Mouse (Mus musculus) embryonic stem cell, embryonic (primary cell): ENCODE measurements around the gene Dgcr2.

Experiments used
- CTCF ChIA-PET, 4 experiments: fragments of 300-600 bp in 2 of 4; fragments of 350-600 bp in 2 of 4; sonication (Branson Sonifier 250); formaldehyde crosslinking; loops; one replicate each; lab custom pipeline; 2022; ENCODE audit warnings: inconsistent platforms in 2 of 4; lab: Charles Lee
- POLR2A ChIA-PET, 4 experiments: fragments of 300-600 bp in 2 of 4; fragments of 350-600 bp in 2 of 4; sonication (Branson Sonifier 250); formaldehyde crosslinking; loops; one replicate each; lab custom pipeline; 2022; ENCODE audit warnings: antibody characterized with exemption in 4 of 4, inconsistent platforms in 1 of 4; lab: Charles Lee

Dgcr2 gene

DNA sequence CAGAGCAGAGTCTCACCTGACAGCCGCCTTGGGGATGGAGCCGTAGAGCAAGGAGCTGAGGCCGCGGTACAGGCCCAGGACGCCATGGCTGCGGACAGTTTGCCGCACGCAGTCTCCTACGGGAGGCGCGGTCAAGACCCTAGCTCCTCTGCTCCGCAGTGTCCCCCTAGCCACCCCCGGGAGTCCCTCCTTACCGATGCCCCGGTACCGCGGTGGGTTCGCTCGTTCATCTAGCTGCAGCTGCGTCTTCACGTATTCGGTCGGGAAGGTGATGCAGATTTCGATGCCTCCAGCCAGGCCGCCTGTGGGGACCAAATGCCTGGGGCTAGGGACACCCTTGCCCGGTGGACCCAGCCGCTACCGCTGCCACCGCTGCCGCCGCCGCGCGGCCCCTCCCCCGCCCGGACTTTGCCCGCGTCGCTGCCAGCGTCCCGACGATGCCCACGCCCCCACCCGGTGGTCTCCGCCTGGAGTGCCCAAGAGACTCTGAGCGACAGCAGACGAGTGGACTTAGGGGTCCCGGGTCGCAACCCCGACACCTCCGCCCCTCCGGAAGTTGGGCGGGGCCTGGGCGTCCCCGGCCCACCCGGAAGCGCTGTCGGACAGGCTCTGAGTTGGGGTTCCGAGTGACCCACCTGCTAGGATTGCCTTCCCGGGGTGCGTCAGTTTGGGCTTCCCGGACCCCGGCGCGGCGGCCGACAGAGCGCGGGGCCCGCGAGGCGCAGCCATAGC is 29.2 kb upstream of the Dgcr2 start:
- ChIA-PET CTCF (interaction anchor here in 3 of 4 experiments (0.6 to 4.1 kb wide), 26 partner anchors 7 to 283 kb away, joined by 3 to 61 read pairs (median 7); partner anchors contain the start of genes Ess2 (in 2 of the 3), Dgcr6 (in 1 of the 3), Gm20518 (in 1 of the 3) and Gsc2 (in 1 of the 3)), POLR2A (interaction anchor here in 3 of 4 experiments (0.6 to 11.3 kb wide), 72 partner anchors 8 to 522 kb away, joined by 3 to 180 read pairs (median 6); partner anchors contain the start of genes Ess2 (in 3 of the 3), Gm20518 (in 3 of the 3), Gsc2 (in 3 of the 3) and Dgcr6 (in 2 of the 3))

DNA sequence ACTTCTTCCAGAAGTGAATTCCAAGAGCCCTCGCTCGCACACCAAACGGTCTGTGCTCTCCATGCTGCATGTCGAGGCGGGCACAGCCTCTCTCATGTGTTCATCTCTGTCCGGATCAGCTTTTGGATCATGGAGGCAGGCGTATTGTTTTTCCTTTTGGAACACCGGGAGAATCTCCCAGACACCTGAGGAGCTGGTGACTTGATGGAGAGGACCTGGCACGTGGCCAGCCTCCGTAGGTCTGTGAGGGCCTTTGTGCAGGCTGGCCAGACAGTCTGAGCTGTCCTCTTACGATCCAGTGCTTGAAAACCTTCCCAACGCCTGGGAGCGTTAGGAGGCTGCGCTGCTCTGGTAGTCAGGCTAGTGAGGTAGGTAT is 23.8 kb upstream of the Dgcr2 start:
- POLR2A ChIA-PET: interaction anchor here (0.6 to 13.2 kb wide), 65 partner anchors 4 to 425 kb away, joined by 3 to 180 read pairs (median 4); partner anchors contain the start of genes Ess2 (in 3 of the 4), Ranbp1 (in 3 of the 4), Trmt2a (in 3 of the 4) and Gm20518 (in 2 of the 4)
- CTCF ChIA-PET: interaction anchor here (0.6 to 3.1 kb wide), 27 partner anchors 7 to 340 kb away, joined by 3 to 24 read pairs (median 5); partner anchors contain the start of genes Ess2 (in 2 of the 4), Dgcr6 (in 1 of the 4), Gm20518 (in 1 of the 4) and Prodh (in 1 of the 4)

DNA sequence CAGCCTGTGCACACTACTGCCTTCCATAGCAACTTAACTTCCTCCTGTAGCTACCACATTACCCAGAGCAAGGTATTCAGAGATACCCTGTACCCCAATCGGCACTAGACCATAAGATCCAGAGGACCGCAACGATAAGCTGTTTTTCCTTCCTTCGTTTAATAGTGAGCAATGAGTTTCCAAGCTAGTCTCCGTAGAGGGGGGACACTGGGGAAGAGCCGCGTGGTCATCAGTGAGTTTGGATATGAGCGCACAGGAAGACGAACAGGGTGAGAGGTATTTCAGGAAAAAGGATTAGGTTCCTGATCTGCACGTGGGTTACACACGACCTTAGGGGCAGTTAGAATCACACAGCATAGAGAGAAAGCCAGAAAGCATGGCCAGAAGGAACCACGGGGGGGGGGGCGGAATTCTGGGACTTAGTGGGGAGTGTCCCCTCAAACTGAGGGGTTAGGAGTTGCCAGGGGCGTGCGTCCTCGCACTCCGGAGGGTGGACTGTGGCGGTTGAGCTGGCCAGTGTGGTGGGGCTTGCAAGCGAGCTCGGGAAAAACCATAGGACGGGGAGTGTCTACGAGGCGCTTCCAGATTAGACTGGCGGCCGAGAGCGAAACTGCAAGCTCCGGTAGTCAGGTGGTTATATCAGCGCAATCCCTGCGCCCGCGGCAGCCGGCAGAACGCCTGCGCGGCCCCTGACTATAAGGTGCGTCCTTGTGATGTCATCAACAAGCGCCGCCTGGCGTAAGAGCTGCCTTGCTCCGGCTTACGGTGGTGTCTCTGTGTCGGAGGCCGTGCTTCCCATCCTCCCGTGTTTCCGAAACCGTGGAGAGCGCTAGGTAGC is 23.2 kb upstream of the Dgcr2 start:
- ChIA-PET POLR2A (interaction anchor here (0.6 to 13.2 kb wide), 83 partner anchors 5 to 470 kb away, joined by 3 to 180 read pairs (median 4); partner anchors contain the start of genes Ess2 (in 3 of the 4), Ranbp1 (in 3 of the 4), Trmt2a (in 3 of the 4) and Gm20518 (in 2 of the 4)), CTCF (interaction anchor here (0.6 to 3.1 kb wide), 29 partner anchors 8 to 339 kb away, joined by 3 to 24 read pairs (median 5); partner anchors contain the start of genes Ess2 (in 2 of the 4), Dgcr6 (in 1 of the 4), Gm20518 (in 1 of the 4) and Prodh (in 1 of the 4))

DNA sequence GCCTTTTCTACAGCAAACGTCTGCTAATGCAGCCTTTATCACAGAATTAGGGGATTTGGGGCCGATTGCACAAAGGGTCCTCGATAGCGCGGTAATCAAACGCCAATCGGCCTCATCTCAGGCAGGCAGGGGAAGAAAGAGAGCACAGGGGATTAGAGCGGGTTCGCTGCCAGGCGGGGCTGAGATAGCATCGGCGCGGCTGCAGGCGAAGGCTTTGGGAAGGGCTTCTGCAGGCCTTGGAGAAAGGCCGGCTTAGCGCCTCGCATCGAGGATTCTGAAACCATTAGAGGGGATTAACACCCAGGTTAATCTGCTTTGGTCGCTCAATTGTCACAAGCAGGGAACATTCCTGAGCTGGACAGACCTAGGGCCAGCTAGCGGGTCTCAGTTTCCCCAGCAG is 22.2 kb upstream of the Dgcr2 start:
- POLR2A ChIA-PET: interaction anchor here in 3 of 4 experiments (0.5 to 13.2 kb wide), 31 partner anchors 4 to 328 kb away, joined by 3 to 180 read pairs (median 5); partner anchors contain the start of genes Ess2 (in 2 of the 3), Gm20518 (in 2 of the 3), Ranbp1 (in 2 of the 3) and Trmt2a (in 2 of the 3)
- CTCF ChIA-PET: interaction anchor here in 3 of 4 experiments (1.4 to 3.1 kb wide), 8 partner anchors 8 to 132 kb away, joined by 5 to 24 read pairs (median 8); partner anchors contain the start of genes Dgcr6 (in 1 of the 3), Ess2 (in 1 of the 3) and Slc25a1 (in 1 of the 3)

DNA sequence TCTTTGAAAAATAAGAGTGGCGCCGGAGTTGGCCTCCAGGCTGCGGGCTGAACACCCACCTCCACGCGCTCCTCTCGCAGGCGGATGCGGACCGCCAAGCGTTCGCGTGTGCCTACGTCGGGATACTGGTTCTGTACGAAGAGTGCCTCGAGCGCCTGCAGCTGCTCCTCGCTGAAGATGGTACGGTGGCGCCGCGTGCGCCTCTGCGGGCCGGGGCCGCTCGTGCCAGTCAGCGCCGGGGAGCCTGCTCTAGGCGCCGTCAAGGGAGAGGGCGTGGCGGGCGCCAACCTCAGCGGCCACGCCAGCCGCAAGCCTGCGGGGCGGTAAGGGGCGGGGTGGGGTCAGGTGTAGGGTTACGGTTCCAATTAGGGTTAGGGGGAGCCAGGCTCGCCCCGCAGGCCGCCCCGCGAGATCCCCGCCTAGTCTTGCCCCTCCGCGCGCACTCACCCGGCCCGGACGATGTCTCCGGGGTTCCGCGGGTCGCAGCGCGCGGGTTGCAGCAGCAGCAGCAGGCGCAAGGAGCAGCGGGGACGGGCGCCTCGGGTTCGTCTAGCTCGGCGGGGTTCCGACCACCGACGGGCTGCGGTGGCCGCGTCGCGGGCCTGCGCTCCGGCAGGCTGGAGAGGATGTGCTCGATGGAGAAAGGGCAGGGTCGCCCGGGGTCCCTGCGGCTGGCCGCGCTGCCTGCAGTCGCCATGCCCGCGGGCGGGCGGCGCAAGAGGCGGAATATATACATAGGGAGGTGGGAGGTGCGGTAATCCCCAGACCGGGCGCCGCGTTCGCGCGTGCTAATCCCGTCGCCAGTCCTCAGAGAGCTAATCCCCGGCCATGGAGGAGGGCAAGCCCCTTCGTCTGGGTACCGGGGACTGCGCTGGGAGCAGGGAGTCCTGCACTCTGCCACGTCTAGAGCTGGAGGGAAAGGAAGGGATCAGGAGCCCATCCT is 16.2 kb upstream of the Dgcr2 start, which contains the start of gene Gsc2:
Gene Gsc2 (minus strand): TSS at position 753 of the 943 bp plus-strand sequence.
- ChIA-PET POLR2A (interaction anchor here in 3 of 4 experiments (0.7 to 13.2 kb wide), 19 partner anchors 9 to 651 kb away, joined by 3 to 180 read pairs (median 5); partner anchors contain the start of genes Gm20518 (in 3 of the 3), Slc25a1 (in 3 of the 3) and Dgcr6 (in 1 of the 3)), CTCF (interaction anchor here (0.6 to 1.6 kb wide), 11 partner anchors 13 to 354 kb away, joined by 3 to 15 read pairs (median 3); partner anchors contain the start of genes Slc25a1 (in 2 of the 4), Gm20518 (in 1 of the 4) and Lrrc74b (in 1 of the 4))

DNA sequence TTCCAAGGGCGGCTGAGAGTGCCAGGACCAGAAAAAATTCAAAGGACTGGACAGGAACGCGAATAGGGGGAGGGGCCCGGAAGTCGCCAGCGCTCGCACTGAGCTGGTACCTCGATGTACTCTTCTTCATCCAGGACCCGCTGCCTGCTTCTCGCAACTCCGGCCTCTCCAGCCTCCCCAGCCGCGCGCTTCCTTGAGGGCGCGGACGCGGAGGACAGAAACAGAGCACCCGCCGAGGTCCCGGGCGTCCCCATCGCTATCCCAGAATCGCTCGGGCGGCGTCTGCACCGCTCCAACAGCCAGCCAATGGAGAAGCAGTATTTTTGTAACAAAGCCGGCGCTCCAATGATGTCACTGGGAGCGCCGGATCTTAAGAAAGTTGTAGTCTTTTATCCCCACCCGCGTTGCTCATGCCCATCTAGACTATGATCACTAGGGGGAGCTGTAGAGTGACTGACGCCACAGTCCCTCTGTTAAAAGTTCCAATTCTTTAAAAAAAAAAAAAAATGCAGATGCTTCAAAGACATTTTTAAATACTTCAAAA is 12.8 kb upstream of the Dgcr2 start, which contains the start of gene Ess2:
Gene Ess2 (minus strand): TSS at position 297 of the 544 bp plus-strand sequence.
- ChIA-PET POLR2A (interaction anchor here (0.6 to 13.2 kb wide), 25 partner anchors 8 to 348 kb away, joined by 3 to 180 read pairs (median 6); partner anchors contain the start of genes Gm20518 (in 3 of the 4), Slc25a1 (in 3 of the 4) and Prodh (in 1 of the 4)), CTCF (interaction anchor here (0.6 to 3.3 kb wide), 17 partner anchors 9 to 167 kb away, joined by 3 to 24 read pairs (median 5); partner anchors contain the start of genes Slc25a1 (in 2 of the 4) and Gm20518 (in 1 of the 4))

DNA sequence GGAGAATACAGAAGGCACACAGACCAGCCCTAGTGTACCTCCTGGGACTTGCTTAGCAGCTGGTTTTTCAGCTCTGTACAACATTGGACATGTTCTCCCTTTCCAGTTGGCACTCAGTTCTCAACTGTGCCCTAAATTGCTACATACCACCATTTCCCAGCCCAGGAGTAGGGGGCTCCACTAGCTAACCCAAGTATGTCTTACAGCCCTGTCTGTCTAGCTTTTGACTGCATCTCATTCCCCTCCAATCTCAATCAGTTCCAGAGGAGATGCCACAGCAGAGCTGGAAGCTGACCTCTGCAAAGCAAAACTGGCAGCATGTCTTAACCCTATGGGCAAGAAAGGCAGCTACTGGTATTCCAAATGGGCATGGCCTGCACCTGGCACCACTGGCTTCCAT is 2.3 kb downstream of the Dgcr2 start:
- ChIA-PET CTCF (no interaction called here), POLR2A (interaction anchor here in 2 of 4 experiments (0.6 to 2.4 kb wide), 8 partner anchors 10 to 549 kb away, joined by 3 to 8 read pairs (median 4); partner anchors contain the start of genes Gsc2 (in 1 of the 2) and Slc25a1 (in 1 of the 2))

DNA sequence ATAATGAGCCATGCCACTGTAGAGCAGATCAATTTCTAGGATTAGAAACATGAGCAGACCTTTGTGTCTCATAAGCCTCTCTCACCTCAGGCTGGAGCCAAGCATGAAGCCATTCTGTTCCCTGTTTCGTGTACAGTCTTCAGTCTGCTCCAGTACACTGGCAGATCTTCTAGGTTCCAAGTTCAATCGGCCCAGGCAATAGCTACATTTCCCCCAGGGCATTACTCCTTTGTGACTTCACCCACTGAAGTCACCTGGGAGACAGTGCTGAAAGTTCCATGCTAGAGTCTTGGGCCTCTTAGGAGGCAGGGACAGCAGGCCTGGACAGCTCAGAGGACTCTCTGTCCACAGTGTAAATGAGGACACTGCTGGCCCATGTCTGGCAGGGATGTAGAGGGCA is 4.4 kb downstream of the Dgcr2 start, which contains the start of gene Tssk1:
Gene Tssk1 (plus strand): TSS at position 301 of the 400 bp plus-strand sequence.
- CTCF ChIA-PET: no interaction called here
- POLR2A ChIA-PET: interaction anchor here in 2 of 4 experiments (0.6 to 2.4 kb wide), 4 partner anchors 9 to 195 kb away, joined by 3 to 8 read pairs (median 6); no protein-coding TSS in a partner anchor

DNA sequence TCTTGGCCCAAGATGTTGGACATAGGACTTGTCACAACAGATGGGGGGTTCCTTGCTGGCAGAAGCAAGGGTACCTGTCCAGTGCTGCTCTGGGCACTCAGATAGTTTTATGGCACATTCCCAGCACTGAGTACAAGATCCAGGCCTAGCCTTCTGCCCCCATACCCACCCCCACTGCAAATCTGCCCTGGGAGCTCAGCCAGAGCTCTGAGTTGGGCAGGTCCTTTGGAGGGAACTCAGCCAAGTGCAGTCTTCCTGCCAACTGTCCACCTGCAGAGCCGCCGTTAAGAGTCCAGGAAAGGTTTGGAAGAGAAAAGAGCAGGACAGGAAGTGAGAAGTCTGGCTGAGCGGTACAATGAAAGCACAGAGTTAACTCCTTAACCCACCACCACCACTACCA is 5.8 kb downstream of the Dgcr2 start:
- ChIA-PET POLR2A (interaction anchor here (1.1 to 4.6 kb wide), 43 partner anchors 7 to 362 kb away, joined by 3 to 52 read pairs (median 7); partner anchors contain the start of genes Ess2 (in 3 of the 4), Slc25a1 (in 3 of the 4), Gsc2 (in 1 of the 4) and Thap7 (in 1 of the 4)), CTCF (interaction anchor here in 2 of 4 experiments (1.4 to 2.8 kb wide), 7 partner anchors 36 to 318 kb away, joined by 4 to 14 read pairs (median 5); partner anchors contain the start of gene Slc25a1 (in 1 of the 2))

DNA sequence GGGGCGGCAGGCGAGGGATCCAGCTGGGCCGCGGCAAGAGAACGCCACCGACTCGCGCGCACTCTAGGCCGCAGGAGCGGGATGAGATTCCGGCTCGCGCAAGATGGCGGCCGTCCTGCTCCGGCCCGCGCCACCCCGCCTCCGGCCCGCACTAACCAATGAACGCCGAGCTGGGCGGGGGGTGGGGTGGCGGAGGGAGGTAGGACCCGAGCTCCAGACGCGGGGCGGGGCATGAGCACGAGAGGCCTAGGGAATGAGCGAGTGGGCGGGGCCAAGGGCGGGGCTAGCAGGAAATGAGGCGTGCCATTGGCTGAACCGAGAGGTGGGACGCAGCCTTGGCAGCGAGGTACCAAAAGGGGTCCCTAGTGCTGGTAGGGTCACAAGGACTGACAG is 6.8 kb downstream of the Dgcr2 start, which contains the start of gene Gm20518:
Gene Gm20518 (minus strand): TSS at position 105 of the 393 bp plus-strand sequence.
- POLR2A ChIA-PET: interaction anchor here (0.6 to 4.6 kb wide), 103 partner anchors 8 to 921 kb away, joined by 3 to 52 read pairs (median 5); partner anchors contain the start of genes Ess2 (in 3 of the 4), Gsc2 (in 3 of the 4), Slc25a1 (in 3 of the 4) and Cdc45 (in 1 of the 4)
- CTCF ChIA-PET: interaction anchor here (0.5 to 2.8 kb wide), 24 partner anchors 8 to 744 kb away, joined by 3 to 14 read pairs (median 4); partner anchors contain the start of genes Ccdc116 (in 1 of the 4), Dgcr6 (in 1 of the 4), Ess2 (in 1 of the 4) and Slc25a1 (in 1 of the 4)

DNA sequence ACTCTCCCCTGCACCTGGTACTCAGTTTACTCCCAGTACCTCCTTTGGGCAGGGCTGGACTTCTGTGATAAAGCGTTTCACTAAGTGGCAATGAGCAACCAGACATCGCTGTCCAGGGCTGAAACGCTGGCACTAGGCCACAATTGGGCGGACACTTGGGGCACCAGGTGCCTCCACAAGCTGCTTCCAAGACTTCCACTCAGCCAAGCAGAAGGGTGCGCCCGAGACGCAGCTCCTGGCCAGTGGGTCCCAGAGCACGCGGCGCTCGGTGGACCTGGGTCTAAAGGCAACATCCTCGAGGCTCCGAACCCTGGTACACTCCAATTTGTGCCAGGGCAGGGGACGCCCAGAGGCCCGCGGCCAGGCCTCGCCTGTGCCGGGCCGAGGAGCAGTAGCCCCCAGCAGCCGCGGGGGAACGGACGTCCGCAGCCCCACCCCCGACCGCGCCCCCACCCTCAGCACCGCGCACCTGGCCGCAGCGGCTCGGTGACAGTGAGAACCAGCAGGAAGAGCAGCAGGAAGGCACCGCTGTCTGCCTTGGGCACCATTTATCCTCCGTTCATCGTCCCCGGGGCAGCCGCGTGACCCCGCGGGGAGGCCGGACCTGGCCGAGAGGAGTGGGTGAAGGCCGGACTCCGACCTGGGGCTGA is 7.3 kb downstream of the Dgcr2 start:
- POLR2A ChIA-PET: interaction anchor here (0.6 to 4.6 kb wide), 100 partner anchors 8 to 921 kb away, joined by 3 to 52 read pairs (median 5); partner anchors contain the start of genes Ess2 (in 3 of the 4), Gsc2 (in 3 of the 4), Slc25a1 (in 3 of the 4) and Cdc45 (in 1 of the 4)
- CTCF ChIA-PET: interaction anchor here in 3 of 4 experiments (0.5 to 2.8 kb wide), 23 partner anchors 9 to 744 kb away, joined by 3 to 14 read pairs (median 4); partner anchors contain the start of genes Ccdc116 (in 1 of the 3), Dgcr6 (in 1 of the 3), Ess2 (in 1 of the 3) and Slc25a1 (in 1 of the 3)

DNA sequence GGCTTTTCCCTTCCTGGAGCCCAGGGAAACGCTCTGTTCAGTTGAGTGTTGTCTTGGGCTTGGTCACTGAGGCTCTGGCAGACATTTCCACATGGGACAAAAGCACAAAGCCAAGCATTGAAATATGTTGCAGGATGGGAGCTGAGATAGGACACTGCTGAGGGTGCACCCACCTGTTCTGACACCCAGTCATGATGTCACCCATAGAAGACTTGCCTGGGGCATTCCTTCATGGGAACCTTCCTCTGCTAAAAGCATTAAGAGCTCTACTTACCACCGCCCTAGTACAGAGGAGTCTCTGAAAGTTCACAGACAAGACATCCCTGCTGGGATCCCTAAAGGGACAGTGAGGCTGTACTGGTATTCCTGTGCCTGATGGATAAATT is 8.0 kb downstream of the Dgcr2 start:
- CTCF ChIA-PET: interaction anchor here in 2 of 4 experiments (0.7 to 2.8 kb wide), 2 partner anchors 41 to 670 kb away, joined by 6 to 14 read pairs; no protein-coding TSS in a partner anchor
- POLR2A ChIA-PET: interaction anchor here (0.6 to 4.6 kb wide), 36 partner anchors 8 to 922 kb away, joined by 3 to 52 read pairs (median 8); partner anchors contain the start of genes Ess2 (in 2 of the 4), Slc25a1 (in 2 of the 4), Cdc45 (in 1 of the 4) and Gsc2 (in 1 of the 4)

DNA sequence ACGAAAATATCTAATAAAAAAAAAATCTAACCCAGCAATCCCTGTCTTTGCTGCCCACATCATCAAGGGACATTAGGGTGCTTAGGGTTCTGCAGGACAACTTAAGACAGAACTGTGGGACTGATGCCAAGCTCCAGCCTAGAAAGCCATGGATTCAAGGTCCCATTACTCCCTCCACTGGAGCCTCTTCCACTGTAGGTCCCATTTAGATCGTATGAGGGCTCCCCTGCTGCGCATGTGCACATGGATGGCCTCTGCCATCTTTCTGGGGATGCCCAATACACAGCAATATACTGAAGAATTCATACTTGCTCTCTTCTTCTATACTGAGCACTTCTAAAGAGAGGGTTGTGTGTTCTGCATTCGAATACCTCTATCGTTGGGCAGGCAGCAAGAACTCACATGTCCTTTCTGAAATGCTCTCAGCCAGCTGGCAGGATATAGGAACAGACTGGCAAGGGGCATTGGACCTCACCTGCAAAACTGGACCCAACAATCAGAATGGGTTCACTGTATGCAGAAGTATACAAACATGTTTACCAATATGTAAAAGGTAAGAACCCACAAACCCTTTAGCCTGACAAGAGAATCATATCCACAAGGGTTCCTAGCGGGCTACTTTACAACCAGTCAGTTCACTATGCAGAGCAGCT is 8.5 kb downstream of the Dgcr2 start:
- CTCF ChIA-PET: interaction anchor here in 1 of 4 experiments (0.7 kb wide), 1 partner anchor 670 kb away, joined by 6 read pairs; no protein-coding TSS in a partner anchor
- POLR2A ChIA-PET: interaction anchor here in 2 of 4 experiments (0.7 to 4.6 kb wide), 14 partner anchors 9 to 199 kb away, joined by 3 to 52 read pairs (median 11); partner anchors contain the start of genes Slc25a1 (in 2 of the 2), Ess2 (in 1 of the 2) and Klhl22 (in 1 of the 2)
